Mouse (Mus musculus) frontal cortex, adult 2 months (tissue): ENCODE results near the gene Snap25. TPM values are rescaled to one million over a fixed set of nuclear protein-coding genes. Genes with fewer than 3 reads are reported as not detected.

ENCODE experiments used
- DNase-seq, 2 experiments: peaks; one replicate each; pipeline ENCODE4 v3.0.0; 2022; ENCODE audit warnings: low spot score in 1 of 2; ENCODE audit errors: extremely low spot score in 1 of 2
- polyA plus RNA-seq: library from polyadenylated mRNA; depleted of rRNA; stranded (reverse); fragments of >200 nt; gene quantifications from 2 replicates; pipeline ENCODE4 v1.2.3, GENCODE M21; 2012; rRNA removed

Snap25 gene
- polyA plus RNA-seq, 1 experiment = 2,537 TPM

GRCm38 (mm10) chr2:136802076-136802475 lies 88.8 kb downstream of the Snap25 start:
- no peak for DNase-seq

GRCm38 (mm10) chr2:136803142-136803541 lies 89.9 kb downstream of the Snap25 start:
- peak; percentile 82 to 85 for DNase-seq

- DNase-seq = no peak
Measured at GRCm38 (mm10) chr2:136807992-136808726, 94.9 kb downstream of the Snap25 start.

- DNase-seq = no peak
Measured at GRCm38 (mm10) chr2:136811331-136811730, 98.1 kb downstream of the Snap25 start.

GRCm38 (mm10) chr2:136816717-136817400 lies 103.6 kb downstream of the Snap25 start:
- peak in 1 of 2 experiments; percentile 42 for DNase-seq

GRCm38 (mm10) chr2:136823751-136824716 lies 110.8 kb downstream of the Snap25 start:
- DNase-seq = no peak

- DNase-seq = no peak
Measured at GRCm38 (mm10) chr2:136827612-136828011, 114.4 kb downstream of the Snap25 start.

Other genes starting within 250 kb of the Snap25 start
- gene Ankef1, start 211.5 kb upstream of the Snap25 start, polyA plus RNA-seq = 0.55 and 0.56 TPM in 2 replicates
- gene AL731706.2, start 172.2 kb downstream of the Snap25 start, polyA plus RNA-seq = 24.0 TPM in 1 of 2 replicates, not detected in the other
- 3.8 and 4.0 TPM in 2 replicates for gene Slx4ip, start 177.8 kb downstream of the Snap25 start, polyA plus RNA-seq
- gene AL731706.1, start 177.9 kb downstream of the Snap25 start, polyA plus RNA-seq = 31.6 and 32.8 TPM in 2 replicates
- 12.3 and 12.9 TPM in 2 replicates for gene Mkks, start 177.9 kb downstream of the Snap25 start, polyA plus RNA-seq